Mouse (Mus musculus) stomach, postnatal 0 days (tissue): ENCODE results near the gene Wdr93. TPM values are rescaled to one million over a fixed set of nuclear protein-coding genes. Genes with fewer than 3 reads are reported as not detected.

ENCODE experiments used
- ATAC-seq: fragments of 200-750 bp; cut with Nextera tagmentation; 2 replicates; pipeline ENCODE4 v1.8.0; 2017; ENCODE audit not compliant: low FRiP score, low TSS enrichment
- DNase-seq: peaks from one replicate; pipeline ENCODE4 v3.0.0-alpha.2; 2016; ENCODE audit warnings: low spot score
- H3K27ac ChIP-seq: fragments of 300-500 bp; sonication (generic); replicated peaks from 2 replicates; pipeline ENCODE4 v1.5.1; 2014; ENCODE audit warnings: mild to moderate bottlenecking, control low read depth
- H3K27me3 ChIP-seq: fragments of 300-500 bp; sonication (generic); 2 replicates; pipeline ENCODE4 v1.6.1; 2014; ENCODE audit warnings: low read length; ENCODE audit not compliant: control insufficient read depth, insufficient read depth
- H3K36me3 ChIP-seq: fragments of 300-500 bp; sonication (generic); 2 replicates; pipeline ENCODE4 v1.6.1; 2014; ENCODE audit warnings: low read length, mixed read lengths; ENCODE audit not compliant: control insufficient read depth, insufficient read depth
- H3K4me1 ChIP-seq: fragments of 300-500 bp; sonication (generic); replicated peaks from 2 replicates; pipeline ENCODE4 v1.6.1; 2014; ENCODE audit warnings: antibody characterized with exemption; ENCODE audit not compliant: control insufficient read depth, insufficient read depth
- H3K4me2 ChIP-seq: fragments of 300-500 bp; sonication (generic); replicated peaks from 2 replicates; pipeline ENCODE4 v1.6.1; 2014; ENCODE audit warnings: low read depth, mild to moderate bottlenecking, control low read depth, moderate library complexity
- H3K4me3 ChIP-seq: fragments of 300-500 bp; sonication (generic); 2 replicates; pipeline ENCODE4 v1.5.1; 2014; ENCODE audit warnings: low read depth, low read length, control low read depth
- H3K9ac ChIP-seq: fragments of 300-500 bp; sonication (generic); 2 replicates; pipeline ENCODE4 v1.6.1; 2014; ENCODE audit warnings: mild to moderate bottlenecking, low read length, control low read depth, mixed read lengths
- H3K9me3 ChIP-seq: fragments of 300-500 bp; sonication (generic); 2 replicates; pipeline ENCODE4 v1.6.1; 2016; ENCODE audit warnings: low read length; ENCODE audit not compliant: control insufficient read depth
- CTCF ChIP-seq: IDR thresholded peaks from 2 replicates; pipeline ENCODE4 v1.5.1; 2016; ENCODE audit warnings: antibody characterized with exemption, low read depth, mild to moderate bottlenecking, moderate library complexity
- EP300 ChIP-seq: optimal IDR thresholded peaks from 2 replicates; pipeline ENCODE3; 2016; ENCODE audit warnings: antibody characterized with exemption
- WGBS: fragments of 180-500 bp; shearing (Covaris S2); extraction: QIAGEN DNeasy Blood & Tissue Kit; methylation state at CpG from one replicate; pipeline ENCODE4 v1.1.7; 2014; 5-methylcytosine and 5-hydroxymethylcytosine counted together
- polyA plus RNA-seq: library from polyadenylated mRNA; unstranded; fragments of >200 nt; fragmentation: Nextera tagmentation; extraction: Ambion mirVana; gene quantifications from 2 replicates; pipeline ENCODE4 v1.2.1, GENCODE M21; 2015

Gene Wdr93
- polyA plus RNA-seq, 1 experiment from 2014 or later = 0.04 TPM

DNA sequence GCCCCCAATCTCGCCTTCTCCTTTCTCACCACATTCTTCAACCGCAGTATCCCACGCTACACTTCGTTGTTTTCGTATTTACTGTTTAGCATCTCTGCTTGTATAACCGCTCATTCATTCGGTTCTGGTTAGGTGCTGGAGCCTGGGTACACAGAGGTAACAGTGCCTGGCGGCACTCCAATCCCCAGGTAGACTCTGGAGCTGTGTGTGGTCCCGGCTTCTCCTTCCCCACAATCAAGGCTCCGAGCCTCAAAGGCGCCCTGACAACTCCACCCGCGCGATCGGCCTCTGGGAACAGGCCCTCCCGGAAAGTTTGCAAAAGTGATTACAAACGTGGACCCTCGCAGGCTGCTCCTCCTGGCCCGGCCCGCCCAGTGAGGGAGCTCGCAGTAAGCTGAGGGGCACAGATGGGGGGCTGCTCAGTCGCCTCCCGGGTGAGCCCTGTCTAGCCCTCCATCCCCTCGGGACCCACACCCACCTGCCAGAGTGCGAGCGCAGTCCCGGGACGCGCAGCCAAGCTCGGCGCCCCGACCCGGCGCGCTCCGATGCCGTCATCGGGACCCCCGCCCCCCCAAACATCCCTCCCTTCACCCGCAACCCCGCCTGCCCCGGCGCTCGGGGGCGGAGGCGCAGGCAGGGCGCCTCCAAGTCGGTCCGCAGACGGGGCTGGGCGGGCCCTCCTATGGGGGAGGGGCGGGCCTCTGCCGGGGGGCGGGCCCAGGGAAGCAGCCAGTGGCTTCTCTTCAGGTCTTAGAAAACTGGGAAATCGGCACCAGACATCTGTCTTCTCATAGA lies 27.6 kb upstream of the Wdr93 start, which contains the start of gene Kif7:
Kif7 (minus strand) TSS at position 534 of the 795 bp plus-strand sequence.
- H3K4me1 ChIP-seq = no peaks in the 10 kb centered on the region
- H3K27me3 ChIP-seq = no peaks in the 10 kb centered on the region
- H3K4me3 ChIP-seq = peak within 1 kb of the TSS; percentile 71
- TF ChIP-seq EP300 = no peak
- TF ChIP-seq CTCF = no peak
- under 1% methylated on average over 50 of the region's 55 CpGs for WGBS
- no peaks in the 10 kb centered on the region for H3K36me3 ChIP-seq
- H3K9ac ChIP-seq = peak within 1 kb of the TSS; percentile 73
- ATAC-seq = peak; percentile 93
- no peak within 1 kb of the TSS for H3K27ac ChIP-seq
- H3K4me2 ChIP-seq = peak within 1 kb of the TSS; percentile 85
- DNase-seq = peak; percentile 87
- H3K9me3 ChIP-seq = no peaks in the 10 kb centered on the region

DNA sequence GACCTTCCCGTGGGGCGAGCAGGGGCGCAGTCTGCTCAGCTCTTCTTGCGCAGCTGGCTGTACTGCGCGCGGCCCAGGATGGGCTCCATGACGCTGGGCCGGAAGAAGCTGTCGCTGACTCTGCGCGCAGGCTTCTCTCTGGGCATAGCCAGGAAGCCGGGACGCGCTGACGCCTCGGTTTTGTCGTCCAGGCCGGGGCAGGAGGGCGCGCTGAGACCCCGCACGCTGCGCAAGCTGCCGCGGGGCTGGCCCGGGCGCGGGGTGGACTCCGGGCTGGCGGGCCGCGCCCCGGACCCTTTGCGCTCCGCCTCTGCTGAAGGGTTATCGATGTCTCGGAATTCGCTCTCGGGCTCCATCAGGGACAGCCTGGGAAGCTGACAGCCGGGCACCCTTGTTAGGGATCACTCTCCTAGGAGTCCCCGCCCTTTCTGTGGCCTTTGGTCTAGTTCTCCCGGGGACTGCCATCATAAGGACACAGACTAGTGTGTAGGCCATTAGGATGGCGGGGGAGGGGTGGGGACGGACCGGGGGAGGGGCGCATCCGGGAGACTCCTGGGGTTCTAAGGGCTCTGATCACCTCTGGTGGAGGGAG lies 21.5 kb upstream of the Wdr93 start:
- H3K9me3 ChIP-seq = no peaks in the 10 kb centered on the region
- TF ChIP-seq CTCF (no peak), EP300 (no peak)
- H3K4me2 ChIP-seq = peak overlapping the region; percentile 83
- H3K9ac ChIP-seq = peak overlapping the region; percentile 78
- peak overlapping the region; percentile 75 for H3K4me3 ChIP-seq
- no peaks in the 10 kb centered on the region for H3K4me1 ChIP-seq
- peak; percentile 41 for DNase-seq
- H3K36me3 ChIP-seq = no peaks in the 10 kb centered on the region
- WGBS = under 1% methylated on average over 48 of the region's 48 CpGs
- H3K27me3 ChIP-seq = no peaks in the 10 kb centered on the region; the same call in 1 of the 2 replicates
- peak; percentile 69 for ATAC-seq
- peak overlapping the region; percentile 56 for H3K27ac ChIP-seq

DNA sequence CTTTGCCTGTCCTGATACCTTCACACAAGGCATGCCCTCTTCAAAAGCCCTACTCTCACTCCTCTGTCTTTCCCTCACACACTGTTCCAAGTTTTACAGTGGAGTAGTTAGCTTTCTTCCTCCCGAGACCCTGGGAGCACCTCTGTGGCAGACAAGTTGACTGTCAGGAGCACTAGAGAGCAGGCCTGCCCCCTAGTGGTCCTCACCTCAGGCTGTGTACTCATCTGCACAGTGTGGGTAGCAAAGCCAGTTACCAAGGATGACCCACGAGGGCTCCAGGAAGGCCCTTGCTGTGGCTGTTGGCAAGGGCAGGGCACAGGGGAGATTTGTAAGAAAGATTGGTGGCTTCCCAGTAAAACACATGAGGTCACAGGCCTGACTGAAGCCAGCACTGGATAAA lies 15.9 kb upstream of the Wdr93 start:
- no peak overlapping the region for H3K27ac ChIP-seq
- no peak for TF ChIP-seq EP300
- peak; percentile 81 for TF ChIP-seq CTCF
- peak; percentile 64 for DNase-seq
- no peaks in the 10 kb centered on the region for H3K9me3 ChIP-seq
- peak; percentile 45; the same call in 1 of the 2 replicates for ATAC-seq
- H3K27me3 ChIP-seq = no peaks in the 10 kb centered on the region; the same call in 1 of the 2 replicates
- no peaks in the 10 kb centered on the region for H3K4me1 ChIP-seq
- H3K9ac ChIP-seq = no peak overlapping the region
- WGBS = 10% methylated on average over 2 of the region's 2 CpGs
- no peak overlapping the region for H3K4me2 ChIP-seq
- H3K4me3 ChIP-seq = no peak overlapping the region
- no peaks in the 10 kb centered on the region for H3K36me3 ChIP-seq

DNA sequence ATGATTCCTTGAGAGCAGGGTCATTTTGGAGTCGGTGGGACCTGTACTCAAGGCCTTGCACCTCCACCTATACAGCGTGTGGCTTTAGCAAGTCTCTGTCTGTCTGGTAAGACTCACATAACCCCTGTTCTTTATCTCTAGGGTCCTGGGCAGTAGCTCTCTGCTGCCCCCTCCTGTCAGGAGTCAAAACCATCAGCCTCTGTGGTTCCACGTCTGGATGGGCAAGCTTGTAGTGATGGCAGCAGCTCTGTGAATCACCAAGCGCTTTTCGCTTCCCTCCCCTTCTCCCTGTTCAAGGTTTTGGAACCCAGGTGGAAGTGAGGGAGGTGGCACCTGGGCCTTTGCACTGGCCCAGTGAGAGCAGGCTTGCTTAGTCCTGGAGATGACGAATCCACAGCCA lies 14.7 kb upstream of the Wdr93 start:
- H3K36me3 ChIP-seq = no peaks in the 10 kb centered on the region
- ATAC-seq (0 out of 2 replicates have a peak, but pooled peaks have one; percentile 38), DNase-seq (peak; percentile 64)
- no peaks in the 10 kb centered on the region for H3K9me3 ChIP-seq
- H3K27ac ChIP-seq = no peak overlapping the region
- no peak overlapping the region for H3K4me3 ChIP-seq
- no peak overlapping the region for H3K9ac ChIP-seq
- WGBS = 28% methylated on average over 6 of the region's 6 CpGs
- no peak overlapping the region for H3K4me2 ChIP-seq
- no peaks in the 10 kb centered on the region for H3K4me1 ChIP-seq
- TF ChIP-seq EP300 (no peak), CTCF (peak; percentile 89)
- no peaks in the 10 kb centered on the region; the same call in 1 of the 2 replicates for H3K27me3 ChIP-seq

DNA sequence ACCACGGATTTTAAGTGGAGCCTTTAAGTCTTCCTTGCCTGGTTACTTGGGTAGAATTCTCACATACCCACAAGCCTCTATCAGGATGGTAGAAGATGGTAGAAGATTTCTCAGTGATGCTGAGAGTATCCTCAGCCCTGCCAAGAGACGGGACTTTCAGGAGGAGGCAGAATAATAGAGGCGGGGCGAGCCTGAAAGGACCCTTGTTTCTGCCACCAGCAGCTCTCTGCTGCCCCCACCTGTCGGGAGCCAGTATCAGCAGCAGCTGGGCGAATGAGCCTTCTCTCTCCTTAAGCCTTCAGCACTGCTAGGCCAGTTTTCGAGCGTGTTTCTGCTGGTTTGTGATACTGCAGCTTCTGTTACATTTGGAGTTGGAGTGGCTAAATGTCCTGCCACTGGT lies 13.8 kb upstream of the Wdr93 start:
- H3K27ac ChIP-seq = no peak overlapping the region
- no peaks in the 10 kb centered on the region for H3K9me3 ChIP-seq
- H3K4me1 ChIP-seq = no peaks in the 10 kb centered on the region
- H3K4me3 ChIP-seq = no peak overlapping the region
- TF ChIP-seq EP300 = no peak
- peak; percentile 87 for TF ChIP-seq CTCF
- 8% methylated on average over 8 of the region's 8 CpGs for WGBS
- no peak overlapping the region for H3K9ac ChIP-seq
- ATAC-seq (no peak), DNase-seq (peak; percentile 76)
- H3K4me2 ChIP-seq = no peak overlapping the region
- H3K27me3 ChIP-seq = no peaks in the 10 kb centered on the region
- H3K36me3 ChIP-seq = no peaks in the 10 kb centered on the region
